Mouse (Mus musculus) hindbrain, embryonic 10.5 days (tissue): ENCODE measurements at regions not wholly inside any gene's neighbourhood (a gene's known extent, or its start where the extent isn't known, plus 50 kb on each side); places are given as distances from the start of the nearest gene placed in this dataset.

Experiments
- DNase-seq: peaks from one replicate; pipeline ENCODE4 v3.0.0-alpha.2; 2017; ENCODE audit warnings: low spot score
- H3K27ac ChIP-seq: fragments of 300-500 bp; sonication (generic); 2 replicates; pipeline ENCODE4 v1.5.1; 2016; ENCODE audit warnings: mild to moderate bottlenecking, moderate library complexity
- H3K27me3 ChIP-seq: fragments of 300-500 bp; sonication (generic); 2 replicates; pipeline ENCODE4 v1.6.1; 2016; ENCODE audit warnings: mild to moderate bottlenecking; ENCODE audit not compliant: poor library complexity, insufficient read depth, severe bottlenecking
- H3K36me3 ChIP-seq: fragments of 300-500 bp; sonication (generic); 2 replicates; pipeline ENCODE4 v1.6.1; 2016; ENCODE audit warnings: mild to moderate bottlenecking, moderate library complexity
- H3K4me1 ChIP-seq: fragments of 300-500 bp; sonication (generic); replicated peaks from 2 replicates; pipeline ENCODE4 v1.6.1; 2016; ENCODE audit warnings: mild to moderate bottlenecking
- H3K4me3 ChIP-seq: fragments of 300-500 bp; sonication (generic); 2 replicates; pipeline ENCODE4 v1.5.1; 2016; ENCODE audit warnings: mild to moderate bottlenecking, moderate library complexity
- H3K9me3 ChIP-seq: fragments of 300-500 bp; sonication (generic); 2 replicates; pipeline ENCODE4 v1.6.1; 2016; ENCODE audit warnings: mild to moderate bottlenecking, moderate library complexity
- WGBS: fragments of 180-500 bp; shearing (Covaris S2); methylation state at CpG from one replicate; pipeline ENCODE4 v1.1.7; 2016; 5-methylcytosine and 5-hydroxymethylcytosine counted together

DNA sequence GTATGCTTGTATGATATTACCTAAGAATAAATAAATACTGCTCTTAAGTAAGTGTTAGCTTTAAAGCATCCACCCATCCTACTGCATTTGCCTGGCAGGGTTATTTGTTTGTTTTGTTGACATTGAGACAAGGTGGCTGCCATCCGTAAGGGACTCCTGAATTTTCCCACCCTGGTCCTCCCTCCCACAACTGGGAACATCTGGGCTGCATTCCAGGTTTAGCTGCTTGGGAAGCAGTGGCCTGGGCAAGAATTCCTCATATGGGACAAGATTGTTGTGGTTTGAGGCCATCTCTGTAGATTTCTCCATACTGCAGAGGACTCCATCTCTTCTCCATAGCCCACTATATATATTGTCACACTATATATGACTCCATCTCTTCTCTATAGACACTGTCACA is 125.3 kb downstream of the Gas1 start:
- Histone ChIP-seq H3K9me3 (no peaks in the 10 kb centered on the region), H3K4me1 (peaks cover 38% of the 10 kb centered on the region), H3K27ac (no peak overlapping the region), H3K36me3 (no peaks in the 10 kb centered on the region), H3K4me3 (no peak overlapping the region), H3K27me3 (no peaks in the 10 kb centered on the region)
- no peak for DNase-seq
- WGBS: 71% methylated on average over 1 of the region's 1 CpGs

DNA sequence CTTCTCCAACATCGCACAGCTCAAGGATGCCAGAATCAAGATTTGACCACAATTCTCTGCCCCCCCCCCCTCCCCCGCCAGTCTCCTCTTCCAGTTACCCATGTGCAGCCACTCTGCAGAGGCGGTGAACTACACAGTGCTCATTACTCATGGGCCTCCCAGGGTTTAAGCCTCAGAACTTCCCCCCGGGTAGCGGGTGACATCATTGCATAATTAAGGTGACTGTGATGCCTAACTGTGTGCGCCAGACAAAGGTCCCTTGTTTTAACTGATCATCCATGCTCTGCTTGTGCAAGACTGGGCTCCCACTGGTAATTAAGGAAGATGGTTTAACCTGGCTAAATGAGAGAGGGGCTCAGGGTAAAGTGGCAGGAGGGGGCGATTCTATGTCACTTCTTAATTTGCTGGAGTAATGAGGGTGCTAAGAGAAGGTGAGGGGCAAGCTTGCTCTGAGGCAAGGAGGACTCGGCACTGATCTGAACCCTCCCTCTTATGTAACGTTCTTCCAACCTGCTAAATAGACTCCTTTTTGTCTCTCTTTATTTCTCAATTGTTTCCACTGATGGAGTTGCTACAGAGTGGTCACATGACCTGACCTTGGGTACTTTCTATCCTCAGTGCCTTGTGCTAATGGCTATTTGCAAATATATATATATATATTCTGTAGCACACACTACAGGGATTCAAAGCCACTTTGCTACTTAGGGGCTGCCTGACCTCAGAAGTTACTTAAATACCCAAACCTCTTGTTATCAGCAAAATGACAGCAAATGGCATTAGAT is 126.2 kb downstream of the Gas1 start:
- Histone ChIP-seq H3K27ac (no peak overlapping the region), H3K4me1 (peaks cover 38% of the 10 kb centered on the region), H3K27me3 (no peaks in the 10 kb centered on the region), H3K36me3 (no peaks in the 10 kb centered on the region), H3K4me3 (no peak overlapping the region), H3K9me3 (no peaks in the 10 kb centered on the region)
- DNase-seq: no peak
- 65% methylated on average over 9 of the region's 9 CpGs for WGBS

DNA sequence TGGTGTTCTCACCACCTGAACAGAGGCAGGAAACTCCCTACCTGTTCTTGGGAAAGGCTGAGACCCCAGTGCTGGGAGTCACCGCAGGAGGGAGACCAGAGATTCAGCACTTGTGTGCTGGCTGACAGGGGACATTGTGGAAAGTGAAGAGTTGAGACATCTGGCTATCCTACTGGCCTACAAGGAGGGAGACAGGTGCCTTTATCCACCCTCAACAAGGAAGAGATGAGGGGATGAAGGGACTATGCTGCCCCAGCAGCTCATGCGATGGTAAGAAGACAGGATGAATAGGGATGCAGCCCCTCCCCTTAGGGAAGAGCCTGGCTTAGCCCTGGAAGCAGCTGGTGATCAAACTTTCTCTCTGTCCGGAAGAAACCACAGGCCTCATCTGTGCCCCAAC is 127.5 kb downstream of the Gas1 start:
- Histone ChIP-seq H3K4me1 (peaks cover 42% of the 10 kb centered on the region), H3K4me3 (no peak overlapping the region), H3K27me3 (no peaks in the 10 kb centered on the region), H3K9me3 (no peaks in the 10 kb centered on the region), H3K27ac (0 out of 2 replicates have a peak overlapping the region, but pooled peaks have one; percentile 16), H3K36me3 (no peaks in the 10 kb centered on the region)
- no peak for DNase-seq
- WGBS: 75% methylated on average over 3 of the region's 3 CpGs

DNA sequence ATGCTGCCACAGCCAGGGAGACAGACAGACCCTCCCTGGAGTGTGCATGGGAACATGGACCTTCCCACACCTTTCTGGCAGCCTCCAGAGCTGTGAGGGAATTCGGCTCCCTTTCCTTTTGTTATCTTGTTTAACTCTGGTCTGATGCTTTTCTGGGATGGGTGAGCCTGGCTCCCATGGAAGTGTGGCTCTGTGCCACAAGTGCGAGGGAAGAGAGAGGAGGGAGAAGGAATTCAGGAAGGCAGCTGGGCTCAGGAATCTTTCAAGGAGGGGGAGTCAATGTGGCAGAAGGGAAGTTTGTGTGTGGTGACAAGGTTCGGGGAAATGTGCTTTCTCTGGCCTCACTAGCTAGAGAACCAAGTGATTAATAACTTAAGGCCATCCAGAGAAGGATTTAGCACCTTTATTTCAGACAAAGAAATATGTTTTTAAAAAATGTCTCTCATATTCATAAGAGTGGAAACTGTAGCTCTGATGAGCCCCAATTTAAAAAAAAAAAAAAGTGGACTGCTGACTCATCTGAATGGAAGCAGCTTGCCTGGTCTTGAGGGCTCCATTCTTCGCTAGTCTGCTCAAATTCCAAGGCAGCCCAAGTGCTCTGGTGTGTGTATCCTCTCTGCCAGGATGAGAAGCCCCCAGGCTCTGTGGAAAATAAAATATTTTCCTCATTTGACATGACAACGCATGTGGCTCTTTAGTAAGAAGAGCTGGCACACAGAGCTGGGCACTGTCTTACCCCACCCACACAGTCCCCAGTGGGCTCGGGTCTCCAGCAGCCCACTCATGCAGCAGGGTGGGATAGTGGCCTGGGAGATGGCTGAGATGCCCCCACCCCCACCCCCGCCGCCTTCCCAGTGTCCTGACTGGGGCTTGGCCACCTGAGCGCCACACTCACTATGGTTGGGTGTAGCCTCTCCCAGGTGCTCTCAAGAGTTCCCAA is 129.1 kb downstream of the Gas1 start:
- no peaks in the 10 kb centered on the region for H3K27me3 ChIP-seq
- H3K36me3 ChIP-seq: no peaks in the 10 kb centered on the region
- peaks cover 39% of the 10 kb centered on the region for H3K4me1 ChIP-seq
- no peak for DNase-seq
- H3K4me3 ChIP-seq: no peak overlapping the region
- no peaks in the 10 kb centered on the region for H3K9me3 ChIP-seq
- H3K27ac ChIP-seq: peak overlapping the region; percentile 42; the same call in 1 of the 2 replicates
- WGBS: 72% methylated on average over 9 of the region's 9 CpGs

DNA sequence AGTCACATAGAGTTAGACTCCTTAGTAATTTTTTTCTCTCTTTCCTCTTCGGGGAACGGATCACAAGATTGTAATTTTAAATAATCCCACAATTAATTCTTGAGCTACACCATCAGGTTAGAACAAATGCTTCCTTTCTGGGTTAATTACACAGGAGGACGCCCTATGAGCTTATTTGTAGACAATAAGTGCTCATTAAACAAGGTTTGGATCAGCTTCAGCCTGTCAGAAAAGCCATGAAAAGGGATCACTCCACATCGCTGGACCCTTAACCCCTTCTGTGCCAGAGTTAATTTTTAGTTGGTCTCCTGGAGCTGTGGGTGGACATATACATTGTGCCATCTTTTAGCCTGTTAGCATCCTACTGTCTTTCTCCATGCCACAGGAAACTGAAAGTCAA is 131.4 kb downstream of the Gas1 start:
- no peaks in the 10 kb centered on the region for H3K9me3 ChIP-seq
- no peaks in the 10 kb centered on the region for H3K36me3 ChIP-seq
- H3K4me3 ChIP-seq: no peak overlapping the region
- no peak for DNase-seq
- WGBS: 61% methylated on average over 4 of the region's 4 CpGs
- H3K27me3 ChIP-seq: no peaks in the 10 kb centered on the region
- H3K4me1 ChIP-seq: peaks cover 35% of the 10 kb centered on the region
- no peak overlapping the region for H3K27ac ChIP-seq

DNA sequence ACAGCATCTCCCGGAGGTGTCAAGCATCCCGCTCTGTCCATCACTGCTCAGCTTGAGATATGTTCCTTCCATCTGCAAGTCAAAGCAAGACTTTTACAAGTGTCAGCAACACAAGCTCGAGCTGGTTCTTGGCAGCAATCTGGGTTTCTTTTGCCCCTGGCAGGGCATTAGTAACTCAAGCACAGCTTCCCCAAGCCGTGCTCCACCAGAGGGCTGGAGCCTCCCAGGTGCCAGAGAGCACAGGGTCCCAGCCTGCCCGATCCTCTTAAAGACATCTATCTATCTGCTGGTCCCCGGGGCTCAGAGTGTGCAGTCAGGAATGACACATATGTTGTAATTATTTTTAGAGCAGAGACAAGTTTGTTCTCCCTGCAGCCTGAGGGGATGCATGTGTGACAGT is 132.3 kb downstream of the Gas1 start:
- WGBS: 41% methylated on average over 6 of the region's 6 CpGs
- Histone ChIP-seq H3K9me3 (no peaks in the 10 kb centered on the region), H3K36me3 (no peaks in the 10 kb centered on the region), H3K4me3 (no peak overlapping the region), H3K4me1 (peaks cover 26% of the 10 kb centered on the region), H3K27me3 (no peaks in the 10 kb centered on the region), H3K27ac (peak overlapping the region; percentile 13; the same call in 1 of the 2 replicates)
- DNase-seq: peak; percentile 14

DNA sequence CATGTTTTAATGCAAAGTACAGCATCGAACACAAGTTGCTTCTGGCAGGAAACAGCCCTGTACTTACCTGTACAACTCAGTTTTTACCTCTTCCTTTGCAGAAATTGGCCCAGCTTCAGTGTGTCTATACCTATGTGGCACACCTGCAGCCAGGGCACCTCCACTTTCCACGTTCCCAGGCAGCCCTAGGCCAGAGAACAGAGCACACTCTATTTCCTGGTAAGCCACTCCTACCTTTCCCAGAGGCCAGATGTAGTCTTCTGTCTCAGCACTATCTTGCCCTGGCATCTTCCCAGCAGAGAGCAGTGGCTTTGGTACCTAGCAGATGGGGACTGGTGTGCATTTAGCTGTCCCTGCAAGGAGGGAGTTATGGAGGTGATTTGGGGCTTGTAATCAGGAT is 134.7 kb downstream of the Gas1 start:
- H3K4me1 ChIP-seq: peaks cover 14% of the 10 kb centered on the region; the same call in 1 of the 2 replicates
- H3K36me3 ChIP-seq: no peaks in the 10 kb centered on the region
- no peak overlapping the region for H3K27ac ChIP-seq
- DNase-seq: no peak
- no peaks in the 10 kb centered on the region for H3K9me3 ChIP-seq
- H3K4me3 ChIP-seq: no peak overlapping the region
- 79% methylated on average over 2 of the region's 2 CpGs for WGBS
- no peaks in the 10 kb centered on the region for H3K27me3 ChIP-seq

DNA sequence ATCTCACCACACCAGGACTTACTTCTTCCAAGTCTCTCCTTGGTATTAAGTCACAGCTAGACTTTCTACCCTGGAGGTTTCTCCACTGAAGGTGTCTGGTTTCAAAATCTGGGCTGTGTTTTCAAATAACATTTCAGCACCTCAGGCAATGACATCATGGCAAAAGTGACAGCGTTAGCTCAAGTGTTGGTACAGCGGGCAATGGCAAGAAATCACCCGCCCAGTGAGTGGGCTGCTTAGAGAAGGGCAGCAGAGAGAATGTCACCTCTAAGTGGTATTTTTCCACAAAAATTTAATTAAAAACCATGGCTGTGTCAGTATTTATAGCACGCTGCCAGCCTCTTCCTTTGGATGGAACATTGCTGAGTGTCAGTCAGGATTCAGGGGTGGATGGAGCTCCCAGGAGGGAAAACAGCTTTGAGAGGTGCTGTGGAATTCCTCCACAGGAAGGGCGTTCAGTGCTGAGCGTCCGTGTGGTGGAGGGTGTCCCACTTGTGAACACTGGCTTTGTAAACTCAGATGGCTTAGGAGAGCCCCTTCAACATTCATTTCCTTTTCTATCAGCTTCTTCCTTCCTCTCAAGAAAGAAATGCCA is 141.5 kb downstream of the Gas1 start:
- H3K9me3 ChIP-seq: no peaks in the 10 kb centered on the region
- no peaks in the 10 kb centered on the region for H3K27me3 ChIP-seq
- no peak overlapping the region for H3K27ac ChIP-seq
- H3K4me1 ChIP-seq: no peaks in the 10 kb centered on the region
- WGBS: 88% methylated on average over 7 of the region's 7 CpGs
- DNase-seq: no peak
- no peak overlapping the region for H3K4me3 ChIP-seq
- H3K36me3 ChIP-seq: no peaks in the 10 kb centered on the region

DNA sequence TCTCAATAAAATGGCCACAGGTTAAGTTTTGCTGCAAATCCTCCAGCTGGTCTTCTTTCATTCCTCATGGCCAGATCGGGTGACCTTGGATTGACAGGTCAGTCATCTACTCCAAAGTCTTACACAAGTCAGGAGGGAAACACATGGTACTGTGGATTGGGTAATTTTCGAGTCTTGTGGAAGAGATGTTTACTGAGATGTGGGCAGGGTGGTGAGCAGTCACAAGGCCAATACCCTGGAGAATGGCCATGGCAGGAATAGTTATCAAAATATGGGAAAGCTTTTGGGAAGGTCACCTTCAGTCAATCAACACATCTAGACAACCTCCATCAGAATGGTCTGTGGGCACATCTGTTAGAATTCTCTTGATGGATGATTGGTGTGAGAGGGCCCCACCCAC is 144.0 kb downstream of the Gas1 start:
- H3K4me1 ChIP-seq: no peaks in the 10 kb centered on the region
- WGBS: 78% methylated on average over 2 of the region's 2 CpGs
- no peak overlapping the region for H3K27ac ChIP-seq
- H3K4me3 ChIP-seq: no peak overlapping the region
- no peak for DNase-seq
- no peaks in the 10 kb centered on the region for H3K36me3 ChIP-seq
- H3K27me3 ChIP-seq: no peaks in the 10 kb centered on the region
- no peaks in the 10 kb centered on the region for H3K9me3 ChIP-seq

DNA sequence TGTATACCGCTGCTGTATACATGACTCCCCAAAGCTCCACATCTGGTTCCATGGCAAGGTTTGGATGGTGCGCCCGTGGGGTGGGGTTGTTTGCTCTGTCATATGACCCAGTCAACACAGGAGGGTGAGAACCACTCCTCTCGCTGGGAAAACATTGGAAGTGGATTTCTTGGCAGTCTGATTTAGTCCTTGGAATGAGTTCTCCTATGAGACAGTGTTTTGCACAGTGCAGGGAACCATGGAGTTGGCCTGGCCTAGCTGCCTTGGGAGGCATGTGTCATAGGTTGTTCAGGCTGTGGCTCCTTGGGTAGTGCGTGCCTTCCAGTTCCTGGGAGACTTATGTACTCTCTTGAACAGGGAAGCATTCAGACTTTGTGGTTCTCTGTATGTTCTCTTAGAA is 144.6 kb downstream of the Gas1 start:
- Histone ChIP-seq H3K9me3 (no peaks in the 10 kb centered on the region), H3K27me3 (no peaks in the 10 kb centered on the region), H3K4me3 (no peak overlapping the region), H3K36me3 (no peaks in the 10 kb centered on the region), H3K27ac (no peak overlapping the region), H3K4me1 (no peaks in the 10 kb centered on the region)
- WGBS: 87% methylated on average over 5 of the region's 5 CpGs
- DNase-seq: no peak

DNA sequence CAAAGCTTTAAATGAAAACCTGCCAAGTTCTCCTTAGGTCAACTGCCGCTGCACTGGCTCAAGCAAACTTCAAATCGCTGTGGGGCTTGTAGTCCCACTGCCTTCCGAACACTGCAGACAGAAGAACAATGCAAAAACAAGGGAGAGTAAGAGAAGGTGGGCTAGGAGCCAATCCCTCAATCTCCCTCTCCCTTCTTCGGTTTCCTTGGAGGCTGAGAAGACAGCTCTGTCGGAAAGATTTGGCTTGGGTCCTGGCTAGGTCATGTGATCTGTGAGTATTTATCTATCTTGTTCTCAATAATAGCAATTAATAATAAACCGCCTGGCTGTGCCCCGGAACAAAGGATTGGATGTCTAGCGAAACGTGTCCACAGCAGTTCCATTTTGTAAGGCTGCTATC is 147.6 kb downstream of the Gas1 start:
- DNase-seq: no peak

DNA sequence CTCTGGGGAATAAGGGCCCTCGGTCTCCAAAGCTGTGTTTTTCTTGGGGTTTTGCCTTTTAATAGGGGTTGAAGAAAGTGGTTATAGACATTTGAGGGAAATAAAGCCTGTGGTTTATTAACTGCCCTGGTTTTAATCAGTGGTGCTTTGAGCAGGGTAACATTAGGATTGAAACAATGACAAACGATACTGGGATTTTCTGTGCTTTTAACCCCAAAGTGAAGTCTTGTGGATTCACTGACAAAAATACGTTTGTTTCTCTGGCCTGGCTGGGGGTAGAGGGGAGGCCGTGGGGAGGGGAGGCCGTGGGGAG is 157.0 kb downstream of the Gas1 start:
- H3K27ac ChIP-seq: peak overlapping the region; percentile 75
- H3K4me3 ChIP-seq: no peak overlapping the region
- 0 out of 2 replicates have a peak, but pooled peaks cover 4% of the 10 kb centered on the region for H3K9me3 ChIP-seq
- no peak for DNase-seq
- peaks cover 27% of the 10 kb centered on the region for H3K4me1 ChIP-seq
- no peaks in the 10 kb centered on the region for H3K36me3 ChIP-seq
- 39% methylated on average over 5 of the region's 5 CpGs for WGBS
- no peaks in the 10 kb centered on the region for H3K27me3 ChIP-seq

More for the DNA sequence above, 147.6 kb downstream of the Gas1 start:
- Histone ChIP-seq H3K36me3 (no peaks in the 10 kb centered on the region), H3K4me1 (no peaks in the 10 kb centered on the region), H3K9me3 (no peaks in the 10 kb centered on the region), H3K27ac (no peak overlapping the region), H3K27me3 (no peaks in the 10 kb centered on the region), H3K4me3 (no peak overlapping the region)
- 93% methylated on average over 9 of the region's 9 CpGs for WGBS
